Mouse (Mus musculus): ENCODE data around the gene Nol3. TPM values are rescaled to one million over a fixed set of nuclear protein-coding genes. Genes with fewer than 3 reads are reported as not detected.

The Nol3 gene
- polyA plus RNA-seq, 1 experiment = not detected

DNA sequence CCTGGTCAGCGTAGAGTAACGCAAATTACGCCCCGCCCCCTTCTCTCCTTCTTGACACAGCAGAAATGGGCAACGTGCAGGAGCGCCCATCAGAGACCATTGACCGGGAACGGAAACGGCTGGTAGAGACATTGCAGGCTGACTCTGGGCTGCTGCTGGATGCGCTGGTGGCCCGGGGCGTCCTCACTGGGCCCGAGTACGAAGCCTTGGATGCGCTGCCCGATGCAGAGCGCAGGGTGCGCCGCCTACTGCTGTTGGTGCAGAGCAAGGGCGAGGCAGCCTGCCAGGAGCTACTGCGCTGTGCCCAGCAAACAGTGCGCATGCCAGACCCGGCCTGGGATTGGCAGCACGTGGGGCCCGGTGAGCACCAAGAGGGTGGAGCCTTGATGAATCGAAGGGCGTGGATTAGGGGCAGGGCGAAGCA, 3.0 kb downstream of the Nol3 start:
- TF ChIP-seq POLR2A (IDR thresholded peaks at IDR 0.05; ENCODE audit: borderline replicate concordance, control insufficient read depth, low read depth, low read length) = no peak; the same call in 1 of the 2 replicates
- TF ChIP-seq CTCF (IDR thresholded peaks at IDR 0.05; ENCODE audit: control insufficient read depth, insufficient read depth, low read length) = no peak
- Histone ChIP-seq H3K27ac (ENCODE audit: control insufficient read depth, insufficient read depth, low read depth, low read length, poor library complexity) (no peak overlapping the region), H3K4me1 (ENCODE audit: control insufficient read depth, insufficient read depth, low read length) (peaks cover 1% of the 10 kb centered on the region), H3K4me3 (replicated peaks; ENCODE audit: control insufficient read depth, low read depth, low read length) (no peak overlapping the region)
- WGBS = under 1% methylated on average over 28 of the region's 28 CpGs

DNA sequence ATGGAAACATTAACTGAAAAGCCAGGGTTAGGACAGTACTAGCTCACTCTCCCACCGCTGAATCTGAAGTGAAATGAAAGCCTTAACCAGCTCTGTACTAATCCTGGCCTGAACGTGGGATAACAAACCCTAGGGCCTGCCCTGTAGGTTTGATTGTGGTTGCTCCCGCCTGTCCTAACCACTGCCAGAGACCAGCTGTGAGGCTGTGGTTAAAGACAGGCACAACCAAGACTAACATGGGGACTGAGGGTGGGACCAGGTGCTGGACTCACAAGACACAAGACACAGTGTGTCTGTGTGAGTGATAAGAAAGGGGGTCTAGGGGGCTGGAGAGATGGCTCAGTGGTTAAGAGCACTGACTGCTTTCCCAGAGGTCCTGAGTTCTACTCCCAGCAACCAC, 4.6 kb downstream of the Nol3 start:
- Histone ChIP-seq H3K27ac (ENCODE audit: control insufficient read depth, insufficient read depth, low read depth, low read length, poor library complexity) (no peak overlapping the region), H3K4me3 (replicated peaks; ENCODE audit: control insufficient read depth, low read depth, low read length) (no peak overlapping the region), H3K4me1 (ENCODE audit: control insufficient read depth, insufficient read depth, low read length) (peaks cover 1% of the 10 kb centered on the region)
- 47% methylated on average over 3 of the region's 3 CpGs for WGBS
- no peak for TF ChIP-seq CTCF (IDR thresholded peaks at IDR 0.05; ENCODE audit: control insufficient read depth, insufficient read depth, low read length)
- TF ChIP-seq POLR2A (IDR thresholded peaks at IDR 0.05; ENCODE audit: borderline replicate concordance, control insufficient read depth, low read depth, low read length) = no peak

GRCm38 (mm10) chr8:105281821-105282220, 5.9 kb downstream of the Nol3 start:
- TF ChIP-seq CTCF (IDR thresholded peaks at IDR 0.05; ENCODE audit: control insufficient read depth, insufficient read depth, low read length) = no peak
- no peak for TF ChIP-seq POLR2A (IDR thresholded peaks at IDR 0.05; ENCODE audit: borderline replicate concordance, control insufficient read depth, low read depth, low read length)
- 86% methylated on average over 12 of the region's 12 CpGs for WGBS
- Histone ChIP-seq H3K27ac (ENCODE audit: control insufficient read depth, insufficient read depth, low read depth, low read length, poor library complexity) (no peak overlapping the region), H3K4me3 (replicated peaks; ENCODE audit: control insufficient read depth, low read depth, low read length) (no peak overlapping the region), H3K4me1 (ENCODE audit: control insufficient read depth, insufficient read depth, low read length) (peaks cover 1% of the 10 kb centered on the region)

- H3K4me3 ChIP-seq (replicated peaks; ENCODE audit: control insufficient read depth, low read depth, low read length) = no peak overlapping the region
- no peak overlapping the region for H3K27ac ChIP-seq (ENCODE audit: control insufficient read depth, insufficient read depth, low read depth, low read length, poor library complexity)
- TF ChIP-seq CTCF (IDR thresholded peaks at IDR 0.05; ENCODE audit: control insufficient read depth, insufficient read depth, low read length) (no peak), POLR2A (IDR thresholded peaks at IDR 0.05; ENCODE audit: borderline replicate concordance, control insufficient read depth, low read depth, low read length) (no peak)
- 60% methylated on average over 4 of the region's 4 CpGs for WGBS
- H3K4me1 ChIP-seq (ENCODE audit: control insufficient read depth, insufficient read depth, low read length) = peaks cover 1% of the 10 kb centered on the region
Observed at GRCm38 (mm10) chr8:105282239-105282638, 6.3 kb downstream of the Nol3 start.

DNA sequence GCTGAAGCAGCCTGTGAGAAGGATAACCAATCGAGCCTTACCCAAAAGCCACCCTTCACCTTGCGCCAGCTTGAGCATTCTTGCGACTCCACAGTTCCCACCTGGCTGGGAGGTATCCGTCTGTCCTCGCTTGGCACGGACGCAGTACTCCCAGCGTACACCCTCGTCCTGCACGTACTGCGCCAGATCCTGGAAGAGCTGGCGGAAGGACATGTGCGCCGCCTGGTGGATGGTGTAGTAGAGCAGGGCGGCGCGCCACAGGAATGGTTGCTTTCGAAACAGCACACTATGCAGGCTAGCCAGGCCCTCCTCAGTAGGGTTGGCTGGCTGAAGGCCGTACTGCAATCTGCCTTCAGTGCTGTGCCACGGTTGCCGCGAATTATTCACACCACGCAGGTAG, 7.1 kb downstream of the Nol3 start:
- 61% methylated on average over 23 of the region's 23 CpGs for WGBS
- H3K4me1 ChIP-seq (ENCODE audit: control insufficient read depth, insufficient read depth, low read length) = peaks cover 1% of the 10 kb centered on the region
- peak; percentile 78 for TF ChIP-seq CTCF (IDR thresholded peaks at IDR 0.05; ENCODE audit: control insufficient read depth, insufficient read depth, low read length)
- TF ChIP-seq POLR2A (IDR thresholded peaks at IDR 0.05; ENCODE audit: borderline replicate concordance, control insufficient read depth, low read depth, low read length) = no peak
- no peak overlapping the region for H3K27ac ChIP-seq (ENCODE audit: control insufficient read depth, insufficient read depth, low read depth, low read length, poor library complexity)
- H3K4me3 ChIP-seq (replicated peaks; ENCODE audit: control insufficient read depth, low read depth, low read length) = no peak overlapping the region

DNA sequence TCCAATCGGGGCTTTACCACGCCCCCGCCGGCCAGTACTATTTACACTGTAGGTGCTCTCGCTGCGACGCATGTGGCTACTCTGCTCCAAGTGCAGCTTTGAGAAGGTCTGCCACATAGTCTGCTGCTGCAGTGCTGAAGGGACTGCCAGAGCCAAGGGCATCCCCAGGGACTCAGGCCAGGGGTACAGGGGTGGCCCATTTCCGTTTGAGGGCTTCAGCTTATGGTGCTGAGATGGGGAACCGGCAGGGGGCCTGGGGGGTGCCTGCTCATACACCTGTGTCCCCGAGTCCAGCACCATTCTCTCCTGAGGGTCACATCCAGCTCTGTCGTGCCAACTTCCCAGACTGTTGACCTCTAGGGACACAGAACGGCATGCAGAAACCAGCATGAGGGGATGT, 9.6 kb downstream of the Nol3 start:
- Histone ChIP-seq H3K27ac (ENCODE audit: control insufficient read depth, insufficient read depth, low read depth, low read length, poor library complexity) (no peak overlapping the region), H3K4me3 (replicated peaks; ENCODE audit: control insufficient read depth, low read depth, low read length) (no peak overlapping the region), H3K4me1 (ENCODE audit: control insufficient read depth, insufficient read depth, low read length) (peaks cover 4% of the 10 kb centered on the region)
- WGBS = 84% methylated on average over 12 of the region's 12 CpGs
- TF ChIP-seq CTCF (IDR thresholded peaks at IDR 0.05; ENCODE audit: control insufficient read depth, insufficient read depth, low read length) = no peak
- no peak for TF ChIP-seq POLR2A (IDR thresholded peaks at IDR 0.05; ENCODE audit: borderline replicate concordance, control insufficient read depth, low read depth, low read length)

DNA sequence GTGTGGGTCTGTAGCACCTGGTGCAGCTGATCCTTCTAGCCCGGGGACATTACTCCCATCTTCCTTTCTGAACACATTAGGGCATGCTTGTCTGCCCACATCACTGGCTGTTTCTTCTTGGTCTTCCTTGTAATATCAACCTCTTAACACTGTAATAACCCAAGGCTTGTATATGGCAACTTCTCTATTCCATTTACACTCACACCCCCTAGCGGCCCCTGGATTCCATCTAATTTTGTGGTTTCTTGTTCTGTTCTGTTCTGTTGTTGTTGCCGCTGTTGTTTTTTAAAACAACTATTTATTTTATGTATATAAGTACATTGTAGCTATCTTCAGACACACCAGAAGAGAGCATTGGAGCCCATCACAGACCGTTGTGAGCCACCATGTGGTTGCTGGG, 11.0 kb downstream of the Nol3 start:
- H3K27ac ChIP-seq (ENCODE audit: control insufficient read depth, insufficient read depth, low read depth, low read length, poor library complexity) = no peak overlapping the region
- no peak for TF ChIP-seq CTCF (IDR thresholded peaks at IDR 0.05; ENCODE audit: control insufficient read depth, insufficient read depth, low read length)
- TF ChIP-seq POLR2A (IDR thresholded peaks at IDR 0.05; ENCODE audit: borderline replicate concordance, control insufficient read depth, low read depth, low read length) = no peak
- WGBS = 79% methylated on average over 4 of the region's 4 CpGs
- peaks cover 4% of the 10 kb centered on the region for H3K4me1 ChIP-seq (ENCODE audit: control insufficient read depth, insufficient read depth, low read length)
- H3K4me3 ChIP-seq (replicated peaks; ENCODE audit: control insufficient read depth, low read depth, low read length) = no peak overlapping the region

DNA sequence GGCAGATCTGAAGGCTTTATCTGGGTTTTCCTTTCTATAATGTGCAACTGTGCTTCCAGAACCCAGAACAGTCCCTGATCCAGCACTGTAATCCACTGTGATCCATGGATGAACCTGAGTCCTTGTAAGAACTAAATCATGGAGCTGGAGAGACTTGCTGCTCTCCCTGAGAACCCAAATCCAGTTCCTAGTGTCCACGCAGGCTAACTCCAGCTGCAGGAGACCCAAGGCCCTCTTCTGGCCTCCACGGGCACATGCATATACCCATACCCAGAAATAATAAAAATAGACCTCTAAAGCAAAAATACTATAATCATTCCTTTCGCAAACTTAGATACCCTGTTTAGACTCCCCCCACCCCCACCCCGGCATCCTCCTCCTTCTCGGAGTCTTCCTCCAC, 12.3 kb downstream of the Nol3 start:
- TF ChIP-seq CTCF (IDR thresholded peaks at IDR 0.05; ENCODE audit: control insufficient read depth, insufficient read depth, low read length) (no peak), POLR2A (IDR thresholded peaks at IDR 0.05; ENCODE audit: borderline replicate concordance, control insufficient read depth, low read depth, low read length) (no peak)
- H3K4me3 ChIP-seq (replicated peaks; ENCODE audit: control insufficient read depth, low read depth, low read length) = no peak overlapping the region
- no peak overlapping the region for H3K27ac ChIP-seq (ENCODE audit: control insufficient read depth, insufficient read depth, low read depth, low read length, poor library complexity)
- peaks cover 4% of the 10 kb centered on the region for H3K4me1 ChIP-seq (ENCODE audit: control insufficient read depth, insufficient read depth, low read length)
- WGBS = 90% methylated on average over 5 of the region's 5 CpGs
